Mouse (Mus musculus) hindbrain, embryonic 15.5 days (tissue): ENCODE measurements around the gene Gm10643. TPM values are rescaled to one million over a fixed set of nuclear protein-coding genes. Genes with fewer than 3 reads are reported as not detected.
A peak's percentile ranks its signal among the peaks of the same experiment; 100 is the strongest.

ENCODE experiments used
- ATAC-seq: fragments of 200-750 bp; cut with Nextera tagmentation; 2 replicates; pipeline ENCODE4 v1.8.0; 2017; ENCODE audit warnings: low read depth, moderate number of reproducible peaks, moderate TSS enrichment; ENCODE audit not compliant: low FRiP score
- H3K27ac ChIP-seq: fragments of 300-500 bp; sonication (generic); replicated peaks from 2 replicates; pipeline ENCODE4 v1.5.1; 2015; ENCODE audit warnings: mild to moderate bottlenecking, inconsistent platforms
- H3K27me3 ChIP-seq: fragments of 300-500 bp; sonication (generic); 2 replicates; pipeline ENCODE4 v1.6.1; 2015; ENCODE audit warnings: control low read depth, inconsistent platforms
- H3K36me3 ChIP-seq: fragments of 300-500 bp; sonication (generic); 2 replicates; pipeline ENCODE4 v1.6.1; 2015; ENCODE audit warnings: control low read depth, inconsistent platforms
- H3K4me1 ChIP-seq: fragments of 300-500 bp; sonication (generic); replicated peaks from 2 replicates; pipeline ENCODE4 v1.6.1; 2015; ENCODE audit warnings: control low read depth, inconsistent platforms
- H3K4me2 ChIP-seq: fragments of 300-500 bp; sonication (generic); 2 replicates; pipeline ENCODE4 v1.6.1; 2015; ENCODE audit warnings: moderate library complexity, mild to moderate bottlenecking, inconsistent platforms
- H3K4me3 ChIP-seq: fragments of 300-500 bp; sonication (generic); 2 replicates; pipeline ENCODE4 v1.5.1; 2015; ENCODE audit warnings: mild to moderate bottlenecking, inconsistent platforms
- H3K9ac ChIP-seq: fragments of 300-500 bp; sonication (generic); 2 replicates; pipeline ENCODE4 v1.6.1; 2015; ENCODE audit warnings: inconsistent platforms
- H3K9me3 ChIP-seq: fragments of 300-500 bp; sonication (generic); 2 replicates; pipeline ENCODE4 v1.6.1; 2016; ENCODE audit warnings: control low read depth, inconsistent platforms
- WGBS: fragments of 180-500 bp; shearing (Covaris S2); methylation state at CpG from one replicate; pipeline ENCODE4 v1.1.7; 2015; 5-methylcytosine and 5-hydroxymethylcytosine counted together
- polyA plus RNA-seq: library from polyadenylated mRNA; unstranded; fragments of >200 nt; fragmentation: Nextera tagmentation; extraction: Ambion mirVana; gene quantifications from 2 replicates; pipeline ENCODE4 v1.2.1, GENCODE M21; 2015

The Gm10643 gene
- polyA plus RNA-seq, 1 experiment from 2014 or later = 1.4 TPM

DNA sequence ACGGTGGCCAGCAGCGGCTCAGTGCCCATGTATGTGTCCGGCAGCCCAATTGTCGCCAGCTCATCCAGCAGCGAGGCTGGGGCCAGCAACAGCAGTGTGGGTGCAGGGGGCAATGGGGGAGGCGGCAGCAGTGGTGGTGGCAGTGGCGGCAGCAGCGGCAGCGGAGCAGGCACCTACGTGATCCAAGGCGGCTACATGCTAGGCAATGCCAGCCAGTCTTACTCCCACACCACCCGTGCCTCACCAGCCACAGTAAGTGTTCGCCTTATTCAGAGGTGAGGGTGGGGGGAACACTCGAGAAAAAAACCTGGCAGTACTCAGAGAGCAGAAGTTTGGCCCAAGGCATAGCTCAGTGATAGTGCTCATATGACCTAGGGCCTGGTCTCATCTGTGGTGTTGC, 22.9 kb upstream of the Gm10643 start:
- Histone ChIP-seq H3K9ac (no peak overlapping the region), H3K9me3 (no peaks in the 10 kb centered on the region), H3K4me3 (no peak overlapping the region), H3K4me2 (no peak overlapping the region), H3K36me3 (peaks cover 50% of the 10 kb centered on the region), H3K27me3 (no peaks in the 10 kb centered on the region), H3K4me1 (0 out of 2 replicates have a peak, but pooled peaks cover 4% of the 10 kb centered on the region), H3K27ac (no peak overlapping the region)
- ATAC-seq = no peak
- 95% methylated on average over 14 of the region's 14 CpGs for WGBS

DNA sequence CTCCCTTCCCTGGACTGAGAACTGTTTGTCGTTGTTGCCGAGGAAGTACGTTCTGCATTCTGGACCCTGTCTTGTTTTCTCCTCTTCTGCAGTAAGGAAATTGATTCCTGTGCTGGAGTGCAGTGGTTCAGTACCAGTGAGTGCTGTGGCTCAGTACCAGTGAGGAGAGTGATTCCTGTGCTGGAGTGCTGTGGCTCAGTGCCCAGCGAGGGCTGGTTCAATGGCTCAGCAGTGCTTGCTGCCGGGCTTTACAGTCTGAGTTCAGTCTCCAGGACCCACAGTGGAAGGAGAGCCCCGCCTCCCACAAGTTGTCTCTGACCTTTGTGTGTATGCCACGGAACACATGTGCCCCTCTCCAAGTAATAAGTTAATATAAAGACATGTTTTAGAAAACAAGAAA, 22.2 kb upstream of the Gm10643 start:
- Histone ChIP-seq H3K9me3 (no peaks in the 10 kb centered on the region), H3K4me2 (no peak overlapping the region), H3K4me3 (no peak overlapping the region), H3K4me1 (0 out of 2 replicates have a peak, but pooled peaks cover 4% of the 10 kb centered on the region), H3K9ac (no peak overlapping the region), H3K36me3 (peaks cover 50% of the 10 kb centered on the region), H3K27ac (no peak overlapping the region), H3K27me3 (no peaks in the 10 kb centered on the region)
- 83% methylated on average over 7 of the region's 7 CpGs for WGBS
- no peak for ATAC-seq

- Histone ChIP-seq H3K4me1 (0 out of 2 replicates have a peak, but pooled peaks cover 4% of the 10 kb centered on the region), H3K36me3 (peaks cover 56% of the 10 kb centered on the region), H3K27ac (no peak overlapping the region), H3K4me3 (no peak overlapping the region), H3K4me2 (peak overlapping the region; percentile 18; the same call in 1 of the 2 replicates), H3K27me3 (no peaks in the 10 kb centered on the region), H3K9ac (no peak overlapping the region), H3K9me3 (no peaks in the 10 kb centered on the region)
- WGBS = 28% methylated on average over 42 of the region's 42 CpGs
- ATAC-seq = no peak
Measured at GRCm38 (mm10) chr8:84084341-84085115, 19.6 kb upstream of the Gm10643 start.

DNA sequence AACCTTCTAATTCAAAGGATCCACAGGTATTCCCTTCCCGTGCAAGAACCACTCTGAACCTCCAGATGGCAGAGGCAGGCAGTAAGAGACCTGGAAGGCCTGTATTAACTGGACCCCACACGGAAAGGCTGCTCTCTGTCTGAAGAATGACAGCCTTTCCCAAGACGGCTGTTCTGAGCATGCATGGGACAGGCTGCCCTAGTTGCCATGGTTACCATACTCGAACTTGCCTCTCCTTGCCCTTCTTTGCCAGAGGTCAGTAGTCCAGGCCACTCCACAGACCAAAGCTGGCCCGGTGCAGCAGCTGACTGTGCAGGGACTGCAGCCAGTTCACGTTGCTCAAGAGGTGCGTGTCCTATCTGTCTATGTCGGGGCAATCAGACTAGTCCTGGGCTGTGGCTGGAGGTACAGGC, 18.9 kb upstream of the Gm10643 start:
- H3K36me3 ChIP-seq = peaks cover 50% of the 10 kb centered on the region
- 0 out of 2 replicates have a peak, but pooled peaks cover 4% of the 10 kb centered on the region for H3K4me1 ChIP-seq
- 20% methylated on average over 8 of the region's 8 CpGs for WGBS
- no peak overlapping the region for H3K9ac ChIP-seq
- ATAC-seq = no peak
- H3K9me3 ChIP-seq = no peaks in the 10 kb centered on the region
- H3K27ac ChIP-seq = no peak overlapping the region
- H3K4me3 ChIP-seq = no peak overlapping the region
- no peaks in the 10 kb centered on the region for H3K27me3 ChIP-seq
- no peak overlapping the region for H3K4me2 ChIP-seq

DNA sequence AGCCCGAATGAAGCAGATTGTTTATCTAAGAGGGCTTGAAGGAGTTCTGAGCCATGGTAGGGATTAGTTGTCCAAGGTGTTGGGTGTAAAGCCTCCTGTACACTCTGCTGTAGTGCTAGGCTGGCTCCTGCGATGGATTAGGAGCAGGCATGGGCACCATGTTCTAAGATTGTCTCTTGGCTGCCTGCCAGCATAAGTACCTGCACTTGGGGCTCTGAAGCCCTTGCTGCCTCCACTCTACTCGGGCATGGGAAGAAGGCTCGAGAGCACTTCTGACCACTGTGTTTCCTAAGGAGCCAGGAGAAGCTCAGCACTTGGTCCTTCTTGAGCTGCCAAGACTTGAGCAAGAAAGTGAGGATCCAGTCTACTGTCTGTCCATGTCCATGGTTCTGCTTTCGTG, 14.3 kb upstream of the Gm10643 start:
- peaks cover 47% of the 10 kb centered on the region for H3K36me3 ChIP-seq
- no peak overlapping the region for H3K9ac ChIP-seq
- H3K27ac ChIP-seq = no peak overlapping the region
- H3K27me3 ChIP-seq = no peaks in the 10 kb centered on the region
- no peaks in the 10 kb centered on the region for H3K9me3 ChIP-seq
- no peak for ATAC-seq
- H3K4me1 ChIP-seq = peaks cover 5% of the 10 kb centered on the region; the same call in 1 of the 2 replicates
- H3K4me2 ChIP-seq = no peak overlapping the region
- WGBS = 90% methylated on average over 5 of the region's 5 CpGs
- no peak overlapping the region for H3K4me3 ChIP-seq

GRCm38 (mm10) chr8:84076849-84077248, 11.9 kb upstream of the Gm10643 start:
- H3K4me2 ChIP-seq = no peak overlapping the region
- no peaks in the 10 kb centered on the region for H3K9me3 ChIP-seq
- H3K27ac ChIP-seq = no peak overlapping the region
- H3K4me1 ChIP-seq = peaks cover 24% of the 10 kb centered on the region
- H3K27me3 ChIP-seq = no peaks in the 10 kb centered on the region
- H3K36me3 ChIP-seq = peaks cover 24% of the 10 kb centered on the region
- no peak for ATAC-seq
- H3K9ac ChIP-seq = no peak overlapping the region
- 93% methylated on average over 3 of the region's 3 CpGs for WGBS
- no peak overlapping the region for H3K4me3 ChIP-seq

DNA sequence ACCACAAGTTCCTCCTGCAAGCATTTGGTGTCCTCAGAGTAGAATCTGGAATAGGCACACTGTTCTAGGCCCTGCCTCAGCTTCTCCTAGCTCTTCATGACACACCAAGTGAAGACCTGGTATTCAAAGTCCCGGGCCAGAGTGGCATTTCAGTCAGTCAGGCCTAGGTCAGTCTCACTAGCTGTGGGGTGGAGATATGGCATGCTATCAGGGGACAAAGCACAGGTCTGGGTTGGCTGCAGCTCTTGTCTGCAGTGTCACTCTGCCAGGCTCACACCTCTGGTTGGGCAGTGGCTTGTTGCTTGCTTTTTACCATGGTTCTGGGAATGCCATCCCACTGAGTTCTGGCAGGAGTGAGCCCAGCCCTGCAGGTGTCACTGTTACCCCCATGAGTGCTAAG, 11.5 kb upstream of the Gm10643 start:
- H3K9me3 ChIP-seq = no peaks in the 10 kb centered on the region
- no peak overlapping the region for H3K4me2 ChIP-seq
- no peak overlapping the region for H3K9ac ChIP-seq
- 92% methylated on average over 1 of the region's 1 CpGs for WGBS
- no peak overlapping the region for H3K4me3 ChIP-seq
- no peak overlapping the region for H3K27ac ChIP-seq
- H3K4me1 ChIP-seq = peaks cover 28% of the 10 kb centered on the region
- no peak for ATAC-seq
- no peaks in the 10 kb centered on the region for H3K27me3 ChIP-seq
- H3K36me3 ChIP-seq = peaks cover 22% of the 10 kb centered on the region; the same call in 1 of the 2 replicates

DNA sequence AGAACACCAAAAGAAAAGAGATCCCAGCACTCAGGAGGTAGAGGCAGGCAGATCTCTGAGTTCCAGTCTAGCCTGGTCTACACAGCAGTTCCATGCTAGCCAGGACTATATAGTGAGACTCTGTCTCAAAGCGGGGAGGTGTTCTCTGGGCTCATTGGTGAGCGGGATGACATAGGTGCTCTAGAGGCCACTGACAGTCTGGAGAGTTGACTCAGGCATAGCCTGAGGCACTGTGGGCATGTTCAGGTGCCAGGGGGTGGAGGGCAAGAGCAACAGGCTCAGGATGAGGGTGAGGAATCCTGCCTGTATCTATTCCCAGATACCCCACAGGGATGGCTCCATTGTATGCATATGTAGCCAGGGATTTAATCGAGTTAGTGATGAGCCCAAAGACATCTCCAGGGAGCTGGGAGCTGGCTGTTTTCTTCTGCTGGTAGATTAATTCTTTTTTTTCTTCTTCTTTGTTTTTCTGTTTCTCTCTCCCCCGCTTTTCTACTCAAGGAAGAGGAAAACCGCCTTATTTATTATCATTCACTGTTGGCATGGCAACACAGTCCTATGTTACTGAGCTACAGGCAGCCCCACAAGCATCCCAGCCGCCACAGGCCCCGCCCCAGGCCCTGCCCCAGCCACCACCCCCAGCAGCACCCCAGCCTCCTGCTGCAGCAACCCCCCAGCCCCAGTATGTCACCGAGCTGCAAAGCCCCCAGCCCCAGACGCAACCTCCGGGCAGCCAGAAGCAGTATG, 8.5 kb upstream of the Gm10643 start:
- peak overlapping the region; percentile 22 for H3K4me2 ChIP-seq

GRCm38 (mm10) chr8:84072321-84072720, 7.4 kb upstream of the Gm10643 start:
- Histone ChIP-seq H3K4me1 (peaks cover 63% of the 10 kb centered on the region), H3K36me3 (peaks cover 11% of the 10 kb centered on the region; the same call in 1 of the 2 replicates), H3K9ac (no peak overlapping the region), H3K27ac (no peak overlapping the region), H3K4me2 (no peak overlapping the region), H3K9me3 (no peaks in the 10 kb centered on the region), H3K4me3 (no peak overlapping the region), H3K27me3 (no peaks in the 10 kb centered on the region)
- 85% methylated on average over 10 of the region's 10 CpGs for WGBS
- ATAC-seq = no peak

More for the DNA sequence above, 8.5 kb upstream of the Gm10643 start:
- no peaks in the 10 kb centered on the region for H3K9me3 ChIP-seq
- ATAC-seq = no peak
- no peak overlapping the region for H3K9ac ChIP-seq
- H3K36me3 ChIP-seq = peaks cover 11% of the 10 kb centered on the region; the same call in 1 of the 2 replicates
- 34% methylated on average over 9 of the region's 10 CpGs for WGBS
- H3K4me3 ChIP-seq = no peak overlapping the region
- peak overlapping the region; percentile 48 for H3K27ac ChIP-seq
- peaks cover 53% of the 10 kb centered on the region for H3K4me1 ChIP-seq
- H3K27me3 ChIP-seq = no peaks in the 10 kb centered on the region

DNA sequence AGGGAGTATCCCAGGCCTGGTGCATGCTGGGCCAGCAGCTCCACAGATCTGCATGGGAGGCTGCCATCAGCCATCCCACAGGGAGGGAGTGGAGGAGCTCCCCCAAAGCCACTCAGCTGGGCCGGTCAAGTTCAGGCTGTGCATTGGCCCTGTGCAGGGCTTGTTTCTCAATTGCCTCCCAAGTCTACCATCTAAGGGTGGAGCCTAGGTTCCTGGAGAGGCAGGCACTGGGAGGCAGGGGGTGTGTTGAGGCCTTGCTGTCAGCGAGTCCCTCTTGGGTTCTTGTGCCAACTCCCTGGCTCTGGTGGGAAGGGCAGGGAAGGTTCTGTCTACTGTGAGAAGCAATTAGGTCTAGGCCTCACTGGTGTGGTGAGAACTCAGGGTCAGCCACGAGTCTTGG, 7.0 kb upstream of the Gm10643 start:
- H3K4me1 ChIP-seq = peaks cover 63% of the 10 kb centered on the region
- ATAC-seq = no peak
- H3K27ac ChIP-seq = no peak overlapping the region
- 74% methylated on average over 3 of the region's 3 CpGs for WGBS
- H3K36me3 ChIP-seq = peaks cover 11% of the 10 kb centered on the region; the same call in 1 of the 2 replicates
- H3K4me3 ChIP-seq = no peak overlapping the region
- H3K9me3 ChIP-seq = no peaks in the 10 kb centered on the region
- H3K4me2 ChIP-seq = no peak overlapping the region
- H3K27me3 ChIP-seq = no peaks in the 10 kb centered on the region
- H3K9ac ChIP-seq = no peak overlapping the region

DNA sequence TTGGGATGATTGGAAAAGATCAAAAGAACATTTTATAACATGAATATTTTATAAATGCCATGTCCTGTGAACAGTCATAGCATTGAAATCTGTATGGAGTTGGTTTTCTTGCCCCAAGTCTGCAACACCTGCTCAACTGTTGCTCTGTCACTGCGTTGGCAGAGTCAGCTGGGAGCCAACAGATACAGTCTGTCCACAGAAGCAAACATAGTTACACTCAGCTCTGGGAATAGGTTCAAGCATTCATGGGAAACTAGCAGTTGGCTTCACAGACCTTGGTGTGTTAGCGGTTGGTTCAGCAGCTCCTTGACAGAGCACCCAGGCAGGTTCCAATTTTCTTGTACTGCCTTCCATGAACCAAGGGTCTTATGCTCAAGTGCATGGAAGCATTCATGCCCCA, 5.7 kb upstream of the Gm10643 start:
- H3K4me2 ChIP-seq = no peak overlapping the region
- H3K36me3 ChIP-seq = 0 out of 2 replicates have a peak, but pooled peaks cover 2% of the 10 kb centered on the region
- H3K27me3 ChIP-seq = no peaks in the 10 kb centered on the region
- H3K4me1 ChIP-seq = peaks cover 67% of the 10 kb centered on the region
- no peak for ATAC-seq
- H3K4me3 ChIP-seq = no peak overlapping the region
- H3K9ac ChIP-seq = no peak overlapping the region
- 79% methylated on average over 2 of the region's 2 CpGs for WGBS
- H3K9me3 ChIP-seq = no peaks in the 10 kb centered on the region
- no peak overlapping the region for H3K27ac ChIP-seq

- no peak overlapping the region for H3K9ac ChIP-seq
- no peak overlapping the region for H3K4me3 ChIP-seq
- H3K27me3 ChIP-seq = no peaks in the 10 kb centered on the region
- H3K4me2 ChIP-seq = no peak overlapping the region
- peak overlapping the region; percentile 37; the same call in 1 of the 2 replicates for H3K27ac ChIP-seq
- H3K9me3 ChIP-seq = no peaks in the 10 kb centered on the region
- 0 out of 2 replicates have a peak, but pooled peaks cover 2% of the 10 kb centered on the region for H3K36me3 ChIP-seq
- WGBS = 87% methylated on average over 5 of the region's 5 CpGs
- ATAC-seq = no peak
- peaks cover 70% of the 10 kb centered on the region for H3K4me1 ChIP-seq
Measured at GRCm38 (mm10) chr8:84070241-84070640, 5.3 kb upstream of the Gm10643 start.
